Mouse (Mus musculus) central nervous system, embryonic 11.5 days (tissue): ENCODE data around the gene Spef1. TPM values are rescaled to one million over a fixed set of nuclear protein-coding genes. Genes with fewer than 3 reads are reported as not detected.

Source experiments
- polyA plus RNA-seq: library from polyadenylated mRNA; depleted of rRNA; stranded (reverse); fragments of >200 nt; gene quantifications from 2 replicates; pipeline ENCODE4 v1.2.3, GENCODE M21; 2012; rRNA removed

Spef1 gene
- 19.6 and 26.0 TPM in 2 replicates for polyA plus RNA-seq

GRCm38 (mm10) chr2:131186771-131187601 is at the start of gene Spef1, which contains the start of gene Cdc25b:
Spef1 (minus strand) TSS chr2:131187282.
Cdc25b (plus strand) TSS chr2:131186949.

GRCm38 (mm10) chr2:131233307-131234126 is 46.4 kb upstream of the Spef1 start, which contains the start of gene Mavs:
Mavs (plus strand) TSS chr2:131234063.

GRCm38 (mm10) chr2:131206778-131207177 is 19.7 kb upstream of the Spef1 start, which contains the start of gene Ap5s1:
Ap5s1 (plus strand) TSS chr2:131207078.

GRCm38 (mm10) chr2:131179990-131180587 is 7.0 kb downstream of the Spef1 start, which contains the start of gene Cenpb:
Cenpb (minus strand) TSS chr2:131180067.

GRCm38 (mm10) chr2:131159938-131160581 is 27.0 kb downstream of the Spef1 start, which contains the start of gene 1700037H04Rik:
1700037H04Rik (minus strand) TSS chr2:131160081.

DNA sequence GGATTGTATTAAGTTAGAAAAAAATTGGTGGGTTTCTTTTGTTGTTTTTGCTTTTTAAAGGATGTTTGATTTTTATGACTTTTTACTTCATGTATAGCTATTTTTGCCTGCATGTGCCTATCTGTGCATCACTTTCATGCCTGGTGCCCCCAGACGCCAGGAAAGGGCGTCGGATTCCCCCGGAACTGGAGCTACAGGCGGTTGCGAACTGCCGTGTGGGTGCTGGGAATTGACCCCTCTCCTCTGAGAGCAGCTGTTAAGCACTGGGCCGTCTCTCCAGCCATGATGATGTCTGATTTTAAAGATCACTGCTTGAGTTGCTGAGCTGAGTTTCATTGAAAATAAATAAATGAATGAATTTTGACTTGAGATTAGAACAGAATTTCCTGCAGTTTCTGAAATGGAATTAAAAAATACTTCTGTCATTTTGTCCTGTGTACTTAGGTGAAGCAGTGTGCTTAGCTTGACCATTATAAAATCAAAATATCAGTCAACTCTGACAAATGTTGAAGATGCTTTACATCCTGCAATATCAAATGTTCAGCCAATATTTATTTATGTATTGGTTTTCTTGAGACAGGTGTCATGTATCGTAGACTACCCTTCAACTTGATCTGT is 54.0 kb downstream of the Spef1 start, which contains the start of gene Gm11037:
Gene Gm11037, plus strand, starts transcription at position 568 of the 618 bp plus-strand sequence.

DNA sequence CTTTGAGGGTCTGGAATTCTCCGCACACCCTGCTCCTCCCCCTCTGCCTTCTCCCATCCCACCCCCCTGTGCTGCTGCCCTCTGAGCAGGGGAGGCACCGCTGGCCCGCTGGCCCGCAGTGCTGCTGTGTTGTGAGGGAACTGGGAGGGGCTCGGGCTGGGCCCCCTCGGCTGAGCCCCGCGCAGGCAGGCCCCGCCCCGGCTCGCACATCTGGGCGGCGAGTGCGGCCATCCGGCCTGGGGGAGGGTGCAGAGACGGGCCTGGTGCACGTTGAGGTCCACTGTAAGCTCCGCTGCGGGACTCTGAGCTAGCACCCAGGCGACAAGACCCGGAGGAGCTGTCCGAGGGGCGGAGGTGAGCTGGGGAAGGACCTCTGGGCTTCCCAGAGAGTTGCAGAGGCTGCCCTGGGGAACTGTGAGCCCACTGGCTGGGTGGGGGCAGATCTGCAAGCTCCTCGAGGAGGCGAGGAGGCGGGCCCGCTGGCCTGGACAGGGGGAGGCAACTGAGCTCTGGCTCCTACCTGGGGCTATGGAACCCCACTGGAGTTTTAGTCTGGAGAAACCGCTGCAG is 59.8 kb downstream of the Spef1 start, which contains the start of gene Hspa12b:
Gene Hspa12b, plus strand, starts transcription at position 120 of the 570 bp plus-strand sequence.

Other genes starting within 250 kb of the Spef1 start
- 6.8 and 11.1 TPM in 2 replicates for gene Gfra4, start 144.2 kb downstream of the Spef1 start, polyA plus RNA-seq
- gene Adam33, start 123.5 kb downstream of the Spef1 start, polyA plus RNA-seq, result 2.7 and 3.4 TPM in 2 replicates
- gene Siglec1, start 100.5 kb downstream of the Spef1 start, polyA plus RNA-seq, result 0.17 and 0.20 TPM in 2 replicates
- gene Hspa12b, start 60.0 kb downstream of the Spef1 start, polyA plus RNA-seq, result 12.6 and 21.7 TPM in 2 replicates
- not detected in 2 replicates for gene Gm11037, start 53.8 kb downstream of the Spef1 start, polyA plus RNA-seq
- 114 and 142 TPM in 2 replicates for gene 1700037H04Rik, start 27.2 kb downstream of the Spef1 start, polyA plus RNA-seq
- 61.8 and 89.4 TPM in 2 replicates for gene Cenpb, start 7.2 kb downstream of the Spef1 start, polyA plus RNA-seq
- gene Cdc25b, start 333 bp downstream of the Spef1 start, polyA plus RNA-seq, result 95.4 and 142 TPM in 2 replicates
- gene Ap5s1, start 19.8 kb upstream of the Spef1 start, polyA plus RNA-seq, result 17.8 and 23.0 TPM in 2 replicates
- gene Mavs, start 46.8 kb upstream of the Spef1 start, polyA plus RNA-seq, result 8.2 and 17.2 TPM in 2 replicates
- gene Pank2, start 75.2 kb upstream of the Spef1 start, polyA plus RNA-seq, result 53.9 and 54.2 TPM in 2 replicates
- 10.1 and 16.7 TPM in 2 replicates for gene Rnf24, start 165.6 kb upstream of the Spef1 start, polyA plus RNA-seq